Mouse (Mus musculus) CH12F3 (cell line): ENCODE measurements around the gene Ccdc82.

ENCODE experiments used
- in situ Hi-C: fragments of 300-500 bp; cut with MboI; formaldehyde crosslinking; loops from 2 replicates; pipeline ENCODE4 v1.14.3; 2020; ENCODE audit warnings: low sequenced_read_pairs

Gene Ccdc82

GRCm38 (mm10) chr9:13246815-13247638 is at the start of gene Ccdc82:
Gene Ccdc82 (plus strand): TSS chr9:13246955.
- in situ Hi-C loops, result no loop called here

- in situ Hi-C loops, result no loop called here
Observed at GRCm38 (mm10) chr9:13200079-13200478, 46.7 kb upstream of the Ccdc82 start.

GRCm38 (mm10) chr9:13203109-13203508 is 43.6 kb upstream of the Ccdc82 start:
- in situ Hi-C loops, result no loop called here

GRCm38 (mm10) chr9:13203681-13204080 is 43.1 kb upstream of the Ccdc82 start:
- in situ Hi-C loops, result no loop called here

GRCm38 (mm10) chr9:13206369-13206768 is 40.4 kb upstream of the Ccdc82 start:
- in situ Hi-C loops, result no loop called here

- in situ Hi-C loops, result no loop called here
Observed at GRCm38 (mm10) chr9:13225872-13226271, 20.9 kb upstream of the Ccdc82 start.

- in situ Hi-C loops, result no loop called here
Observed at GRCm38 (mm10) chr9:13230553-13230952, 16.2 kb upstream of the Ccdc82 start.

- in situ Hi-C loops, result no loop called here
Observed at GRCm38 (mm10) chr9:13231545-13232216, 15.1 kb upstream of the Ccdc82 start.

- in situ Hi-C loops, result no loop called here
Observed at GRCm38 (mm10) chr9:13242321-13242720, 4.4 kb upstream of the Ccdc82 start.

- in situ Hi-C loops, result no loop called here
Observed at GRCm38 (mm10) chr9:13245481-13245880, 1.3 kb upstream of the Ccdc82 start, which contains the start of gene Jrkl. Gene Jrkl (minus strand): TSS chr9:13245829.

GRCm38 (mm10) chr9:13248104-13248503 is 1.3 kb downstream of the Ccdc82 start:
- in situ Hi-C loops, result no loop called here

GRCm38 (mm10) chr9:13251251-13251650 is 4.5 kb downstream of the Ccdc82 start:
- in situ Hi-C loops, result no loop called here

- in situ Hi-C loops, result no loop called here
Observed at GRCm38 (mm10) chr9:13256726-13257125, 10.0 kb downstream of the Ccdc82 start.

GRCm38 (mm10) chr9:13258173-13258572 is 11.4 kb downstream of the Ccdc82 start:
- in situ Hi-C loops, result no loop called here

- in situ Hi-C loops, result no loop called here
Observed at GRCm38 (mm10) chr9:13260980-13261379, 14.2 kb downstream of the Ccdc82 start.

GRCm38 (mm10) chr9:13273219-13273618 is 26.5 kb downstream of the Ccdc82 start:
- in situ Hi-C loops, result no loop called here

- in situ Hi-C loops, result no loop called here
Observed at GRCm38 (mm10) chr9:13287482-13287881, 40.7 kb downstream of the Ccdc82 start.

GRCm38 (mm10) chr9:13296274-13297121 is 49.7 kb downstream of the Ccdc82 start:
- in situ Hi-C loops, result no loop called here

GRCm38 (mm10) chr9:13297122-13297667 is 50.4 kb downstream of the Ccdc82 start:
- in situ Hi-C loops, result no loop called here

- in situ Hi-C loops, result no loop called here
Observed at GRCm38 (mm10) chr9:13297668-13298512, 51.1 kb downstream of the Ccdc82 start, which contains the start of gene Maml2. Gene Maml2 (plus strand): TSS chr9:13297957.
